Mouse (Mus musculus) lung, embryonic 16.5 days (tissue): ENCODE measurements around the gene Ago1. TPM values are rescaled to one million over a fixed set of nuclear protein-coding genes. Genes with fewer than 3 reads are reported as not detected.
A peak's percentile ranks its signal among the peaks of the same experiment; 100 is the strongest.

Experiments used
- ATAC-seq: fragments of 200-750 bp; cut with Nextera tagmentation; 2 replicates; pipeline ENCODE4 v1.8.0; 2017; ENCODE audit warnings: low read depth, mild to moderate bottlenecking, moderate library complexity
- H3K27ac ChIP-seq: fragments of 300-500 bp; sonication (generic); 2 replicates; pipeline ENCODE4 v1.5.1; 2014; ENCODE audit warnings: mild to moderate bottlenecking, control low read depth, low read length
- H3K27me3 ChIP-seq: fragments of 300-500 bp; sonication (generic); 2 replicates; pipeline ENCODE4 v1.6.1; 2014; ENCODE audit warnings: low read depth, low read length, mixed read lengths; ENCODE audit not compliant: control insufficient read depth, insufficient read depth
- H3K36me3 ChIP-seq: fragments of 300-500 bp; sonication (generic); 2 replicates; pipeline ENCODE4 v1.6.1; 2014; ENCODE audit warnings: low read length; ENCODE audit not compliant: control insufficient read depth, insufficient read depth
- H3K4me1 ChIP-seq: fragments of 300-500 bp; sonication (generic); replicated peaks from 2 replicates; pipeline ENCODE4 v1.6.1; 2014; ENCODE audit warnings: low read length, mixed read lengths; ENCODE audit not compliant: control insufficient read depth, insufficient read depth
- H3K4me2 ChIP-seq: fragments of 300-500 bp; sonication (generic); 2 replicates; pipeline ENCODE4 v1.6.1; 2014; ENCODE audit warnings: low read depth, low read length, control low read depth
- H3K4me3 ChIP-seq: fragments of 300-500 bp; sonication (generic); 2 replicates; pipeline ENCODE4 v1.5.1; 2014; ENCODE audit warnings: mild to moderate bottlenecking, low read length, control low read depth
- H3K9ac ChIP-seq: fragments of 300-500 bp; sonication (generic); 2 replicates; pipeline ENCODE4 v1.6.1; 2014; ENCODE audit warnings: low read length, control low read depth
- H3K9me3 ChIP-seq: fragments of 300-500 bp; sonication (generic); 2 replicates; pipeline ENCODE4 v1.6.1; 2016; ENCODE audit warnings: low read length; ENCODE audit not compliant: control insufficient read depth
- WGBS: fragments of 180-500 bp; shearing (Covaris S2); extraction: QIAGEN DNeasy Blood & Tissue Kit; methylation state at CpG from one replicate; pipeline ENCODE4 v1.1.7; 2014; 5-methylcytosine and 5-hydroxymethylcytosine counted together
- polyA plus RNA-seq: library from polyadenylated mRNA; unstranded; fragments of >200 nt; fragmentation: Nextera tagmentation; extraction: Ambion mirVana; gene quantifications from 2 replicates; pipeline ENCODE4 v1.2.1, GENCODE M21; 2015

Ago1 gene
- polyA plus RNA-seq = 6.3 and 6.4 TPM in 2 replicates

GRCm38 (mm10) chr4:126468285-126468901 is at the start of gene Ago1:
TSS of gene Ago1 (minus strand) at chr4:126468583.
- peak within 1 kb of the TSS; percentile 93 for H3K27ac ChIP-seq
- H3K4me3 ChIP-seq = peak within 1 kb of the TSS; percentile 99
- H3K9me3 ChIP-seq = no peaks in the 10 kb centered on the region
- peak within 1 kb of the TSS; percentile 77 for H3K4me2 ChIP-seq
- under 1% methylated on average over 55 of the region's 55 CpGs for WGBS
- H3K4me1 ChIP-seq = peaks cover 30% of the 10 kb centered on the region
- H3K9ac ChIP-seq = peak within 1 kb of the TSS; percentile 95
- no peaks in the 10 kb centered on the region for H3K36me3 ChIP-seq
- no peaks in the 10 kb centered on the region for H3K27me3 ChIP-seq
- ATAC-seq = peak; percentile 85

GRCm38 (mm10) chr4:126512308-126513066 is 44.1 kb upstream of the Ago1 start:
- Histone ChIP-seq H3K27me3 (no peaks in the 10 kb centered on the region), H3K4me3 (no peak overlapping the region), H3K4me2 (no peak overlapping the region), H3K36me3 (no peaks in the 10 kb centered on the region; the same call in 1 of the 2 replicates), H3K9me3 (no peaks in the 10 kb centered on the region), H3K27ac (peak overlapping the region; percentile 92), H3K9ac (no peak overlapping the region), H3K4me1 (no peaks in the 10 kb centered on the region)
- ATAC-seq = peak; percentile 94
- WGBS = 51% methylated on average over 6 of the region's 6 CpGs

GRCm38 (mm10) chr4:126511013-126511412 is 42.6 kb upstream of the Ago1 start:
- Histone ChIP-seq H3K9me3 (no peaks in the 10 kb centered on the region), H3K4me3 (no peak overlapping the region), H3K27ac (peak overlapping the region; percentile 92), H3K27me3 (no peaks in the 10 kb centered on the region), H3K9ac (no peak overlapping the region), H3K4me1 (no peaks in the 10 kb centered on the region), H3K36me3 (peaks cover 2% of the 10 kb centered on the region; the same call in 1 of the 2 replicates), H3K4me2 (no peak overlapping the region)
- WGBS = 57% methylated on average over 5 of the region's 5 CpGs
- ATAC-seq = no peak

- 82% methylated on average over 2 of the region's 2 CpGs for WGBS
- no peaks in the 10 kb centered on the region for H3K4me1 ChIP-seq
- H3K4me3 ChIP-seq = no peak overlapping the region
- H3K9me3 ChIP-seq = no peaks in the 10 kb centered on the region
- H3K4me2 ChIP-seq = no peak overlapping the region
- no peak overlapping the region for H3K9ac ChIP-seq
- H3K27me3 ChIP-seq = no peaks in the 10 kb centered on the region
- ATAC-seq = no peak
- peaks cover 2% of the 10 kb centered on the region; the same call in 1 of the 2 replicates for H3K36me3 ChIP-seq
- H3K27ac ChIP-seq = no peak overlapping the region
These were observed 40.7 kb upstream of the Ago1 start for GRCm38 (mm10) chr4:126509072-126509471.

- H3K9me3 ChIP-seq = no peaks in the 10 kb centered on the region
- H3K9ac ChIP-seq = no peak overlapping the region
- WGBS = 59% methylated on average over 14 of the region's 14 CpGs
- no peaks in the 10 kb centered on the region for H3K4me1 ChIP-seq
- peaks cover 2% of the 10 kb centered on the region; the same call in 1 of the 2 replicates for H3K36me3 ChIP-seq
- no peak overlapping the region for H3K4me2 ChIP-seq
- no peaks in the 10 kb centered on the region for H3K27me3 ChIP-seq
- ATAC-seq = no peak
- H3K27ac ChIP-seq = no peak overlapping the region
- no peak overlapping the region for H3K4me3 ChIP-seq
These were observed 39.9 kb upstream of the Ago1 start for GRCm38 (mm10) chr4:126508110-126508899.

GRCm38 (mm10) chr4:126502977-126503309 is 34.6 kb upstream of the Ago1 start:
- WGBS = 61% methylated on average over 8 of the region's 8 CpGs
- Histone ChIP-seq H3K4me1 (peaks cover 9% of the 10 kb centered on the region), H3K9me3 (no peaks in the 10 kb centered on the region), H3K4me3 (no peak overlapping the region), H3K4me2 (no peak overlapping the region), H3K9ac (no peak overlapping the region), H3K36me3 (0 out of 2 replicates have a peak, but pooled peaks cover 2% of the 10 kb centered on the region), H3K27ac (peak overlapping the region; percentile 56), H3K27me3 (no peaks in the 10 kb centered on the region)
- no peak; the same call in 1 of the 2 replicates for ATAC-seq

GRCm38 (mm10) chr4:126502141-126502976 is 34.0 kb upstream of the Ago1 start:
- ATAC-seq = peak; percentile 89

GRCm38 (mm10) chr4:126498601-126499000 is 30.2 kb upstream of the Ago1 start:
- H3K27me3 ChIP-seq = no peaks in the 10 kb centered on the region
- H3K27ac ChIP-seq = no peak overlapping the region
- no peak overlapping the region for H3K4me2 ChIP-seq
- peaks cover 18% of the 10 kb centered on the region for H3K4me1 ChIP-seq
- H3K36me3 ChIP-seq = no peaks in the 10 kb centered on the region
- H3K4me3 ChIP-seq = no peak overlapping the region
- H3K9ac ChIP-seq = no peak overlapping the region
- no peak for ATAC-seq
- WGBS = 79% methylated on average over 1 of the region's 1 CpGs
- H3K9me3 ChIP-seq = no peaks in the 10 kb centered on the region

More at GRCm38 (mm10) chr4:126502141-126502976, 34.0 kb upstream of the Ago1 start:
- no peaks in the 10 kb centered on the region for H3K9me3 ChIP-seq
- H3K4me3 ChIP-seq = no peak overlapping the region
- H3K36me3 ChIP-seq = 0 out of 2 replicates have a peak, but pooled peaks cover 2% of the 10 kb centered on the region
- no peaks in the 10 kb centered on the region for H3K27me3 ChIP-seq
- H3K4me2 ChIP-seq = no peak overlapping the region
- H3K27ac ChIP-seq = peak overlapping the region; percentile 56
- WGBS = 42% methylated on average over 6 of the region's 6 CpGs
- peaks cover 9% of the 10 kb centered on the region for H3K4me1 ChIP-seq
- H3K9ac ChIP-seq = no peak overlapping the region
